Mouse (Mus musculus) embryonic facial prominence, embryonic 14.5 days (tissue): Measurements from ENCODE around the gene Cd33. TPM values are rescaled to one million over a fixed set of nuclear protein-coding genes. Genes with fewer than 3 reads are reported as not detected.

Experiments
- ATAC-seq: fragments of 200-750 bp; cut with Nextera tagmentation; 2 replicates; pipeline ENCODE4 v1.8.0; 2017; ENCODE audit warnings: low read depth, moderate number of reproducible peaks, moderate TSS enrichment
- DNase-seq: peaks from one replicate; pipeline ENCODE4 v3.0.0-alpha.2; 2015; ENCODE audit warnings: low spot score
- H3K27ac ChIP-seq: fragments of 300-500 bp; sonication (generic); replicated peaks from 2 replicates; pipeline ENCODE4 v1.5.1; 2014; ENCODE audit warnings: low read depth, mild to moderate bottlenecking, low read length, moderate library complexity
- H3K27me3 ChIP-seq: fragments of 300-500 bp; sonication (generic); replicated peaks from 2 replicates; pipeline ENCODE4 v1.6.1; 2014; ENCODE audit warnings: low read length; ENCODE audit not compliant: control insufficient read depth, insufficient read depth
- H3K36me3 ChIP-seq: fragments of 300-500 bp; sonication (generic); 2 replicates; pipeline ENCODE4 v1.6.1; 2014; ENCODE audit warnings: low read length, mixed read lengths; ENCODE audit not compliant: control insufficient read depth, insufficient read depth
- H3K4me1 ChIP-seq: fragments of 300-500 bp; sonication (generic); 2 replicates; pipeline ENCODE4 v1.6.1; 2014; ENCODE audit warnings: antibody characterized with exemption, low read length; ENCODE audit not compliant: control insufficient read depth, insufficient read depth
- H3K4me2 ChIP-seq: fragments of 300-500 bp; sonication (generic); 2 replicates; pipeline ENCODE4 v1.6.1; 2014; ENCODE audit warnings: low read depth, mild to moderate bottlenecking, low read length, moderate library complexity, mixed read lengths
- H3K4me3 ChIP-seq: fragments of 300-500 bp; sonication (generic); 2 replicates; pipeline ENCODE4 v1.5.1; 2014; ENCODE audit warnings: low read depth, mild to moderate bottlenecking, low read length
- H3K9ac ChIP-seq: fragments of 300-500 bp; sonication (generic); 2 replicates; pipeline ENCODE4 v1.6.1; 2014; ENCODE audit warnings: low read depth, mild to moderate bottlenecking, low read length, moderate library complexity, mixed read lengths
- H3K9me3 ChIP-seq: fragments of 300-500 bp; sonication (generic); 2 replicates; pipeline ENCODE4 v1.6.1; 2016; ENCODE audit warnings: low read length; ENCODE audit not compliant: control insufficient read depth
- WGBS: fragments of 180-500 bp; shearing (Covaris S2); extraction: QIAGEN DNeasy Blood & Tissue Kit; methylation state at CpG from one replicate; pipeline ENCODE4 v1.1.7; 2014; 5-methylcytosine and 5-hydroxymethylcytosine counted together
- polyA plus RNA-seq: library from polyadenylated mRNA; unstranded; fragments of >200 nt; fragmentation: Nextera tagmentation; extraction: Ambion mirVana; gene quantifications from 2 replicates; pipeline ENCODE4 v1.2.1, GENCODE M21; 2014

Gene Cd33
- polyA plus RNA-seq, 1 experiment from 2014 or later = 2.8 TPM

DNA sequence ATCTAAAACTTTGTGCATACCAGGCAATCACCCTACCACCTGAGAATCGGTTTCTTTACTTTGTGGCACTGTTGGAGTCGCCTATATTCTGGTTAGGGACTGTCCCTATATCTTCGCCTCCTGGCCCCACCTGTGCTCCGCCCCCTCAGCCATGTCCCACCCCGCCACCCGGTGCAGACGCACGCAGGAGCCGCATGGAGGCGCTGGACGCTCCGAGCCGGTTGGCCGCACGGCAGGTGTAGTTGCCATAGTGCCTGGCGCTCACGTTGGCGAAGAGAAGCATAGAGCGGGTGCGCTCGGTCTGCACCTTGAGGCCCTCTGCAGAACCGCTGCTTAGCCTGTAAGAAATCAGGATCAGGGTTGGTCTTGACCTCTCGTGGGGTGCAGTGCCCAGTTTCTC lies 68.5 kb downstream of the Cd33 start:
- no peak overlapping the region for H3K9ac ChIP-seq
- H3K36me3 ChIP-seq = no peaks in the 10 kb centered on the region
- no peak overlapping the region for H3K4me2 ChIP-seq
- H3K4me3 ChIP-seq = no peak overlapping the region
- peaks cover 25% of the 10 kb centered on the region for H3K27me3 ChIP-seq
- WGBS = 18% methylated on average over 23 of the region's 23 CpGs
- H3K27ac ChIP-seq = no peak overlapping the region
- H3K9me3 ChIP-seq = no peaks in the 10 kb centered on the region
- no peaks in the 10 kb centered on the region for H3K4me1 ChIP-seq
- no peak for ATAC-seq
- no peak for DNase-seq

Other genes starting within 250 kb of the Cd33 start
- gene Zfp715, start 231.1 kb downstream of the Cd33 start, polyA plus RNA-seq = 14.8 and 17.4 TPM in 2 replicates
- gene Siglecf, start 193.1 kb downstream of the Cd33 start, polyA plus RNA-seq = 0.32 and 0.37 TPM in 2 replicates
- gene Siglecg, start 136.2 kb downstream of the Cd33 start, polyA plus RNA-seq = 0.17 and 0.66 TPM in 2 replicates
- not detected in 2 replicates for gene Lim2, start 116.8 kb downstream of the Cd33 start, polyA plus RNA-seq
- 1.3 and 1.8 TPM in 2 replicates for gene Nkg7, start 107.4 kb downstream of the Cd33 start, polyA plus RNA-seq
- gene Cldnd2, start 103.6 kb downstream of the Cd33 start, polyA plus RNA-seq = not detected in 2 replicates
- 298 and 300 TPM in 2 replicates for gene Etfb, start 100.3 kb downstream of the Cd33 start, polyA plus RNA-seq
- 0.25 TPM in 1 of 2 replicates, not detected in the other for gene Gm45233, start 100.3 kb downstream of the Cd33 start, polyA plus RNA-seq
- gene Vsig10l, start 81.3 kb downstream of the Cd33 start, polyA plus RNA-seq = 3.1 and 3.8 TPM in 2 replicates
- 0.56 and 0.75 TPM in 2 replicates for gene Iglon5, start 54.4 kb downstream of the Cd33 start, polyA plus RNA-seq
- not detected in 2 replicates for gene 4931406B18Rik, start 38.5 kb downstream of the Cd33 start, polyA plus RNA-seq
- 2.7 and 3.3 TPM in 2 replicates for gene Zfp658, start 17.8 kb upstream of the Cd33 start, polyA plus RNA-seq
- gene Zfp719, start 35.2 kb upstream of the Cd33 start, polyA plus RNA-seq = 13.0 and 14.4 TPM in 2 replicates
- 0.39 and 0.47 TPM in 2 replicates for gene Zfp819, start 62.7 kb upstream of the Cd33 start, polyA plus RNA-seq
- not detected in 2 replicates for gene Ceacam18, start 90.3 kb upstream of the Cd33 start, polyA plus RNA-seq
- gene Siglece, start 115.7 kb upstream of the Cd33 start, polyA plus RNA-seq = 0.68 and 0.88 TPM in 2 replicates
- 10.5 and 12.2 TPM in 2 replicates for gene Ctu1, start 127.6 kb upstream of the Cd33 start, polyA plus RNA-seq
- 0.22 TPM in 1 of 2 replicates, not detected in the other for gene Klk14, start 146.0 kb upstream of the Cd33 start, polyA plus RNA-seq
- 1.8 and 3.0 TPM in 2 replicates for gene Klk13, start 168.1 kb upstream of the Cd33 start, polyA plus RNA-seq
- 0.37 and 0.65 TPM in 2 replicates for gene Klk12, start 224.5 kb upstream of the Cd33 start, polyA plus RNA-seq
- gene Klk11, start 230.2 kb upstream of the Cd33 start, polyA plus RNA-seq = 3.2 and 5.3 TPM in 2 replicates
- 8.8 and 17.2 TPM in 2 replicates for gene Klk10, start 236.6 kb upstream of the Cd33 start, polyA plus RNA-seq
- gene Klk9, start 247.5 kb upstream of the Cd33 start, polyA plus RNA-seq = 0.28 and 0.49 TPM in 2 replicates